Mouse (Mus musculus) cerebellum, adult 11-12 months (tissue): ENCODE results near the gene Slc45a3.

Experiments
- DNase-seq: peaks from one replicate; pipeline ENCODE4 v3.0.0; 2022

Gene Slc45a3

DNA sequence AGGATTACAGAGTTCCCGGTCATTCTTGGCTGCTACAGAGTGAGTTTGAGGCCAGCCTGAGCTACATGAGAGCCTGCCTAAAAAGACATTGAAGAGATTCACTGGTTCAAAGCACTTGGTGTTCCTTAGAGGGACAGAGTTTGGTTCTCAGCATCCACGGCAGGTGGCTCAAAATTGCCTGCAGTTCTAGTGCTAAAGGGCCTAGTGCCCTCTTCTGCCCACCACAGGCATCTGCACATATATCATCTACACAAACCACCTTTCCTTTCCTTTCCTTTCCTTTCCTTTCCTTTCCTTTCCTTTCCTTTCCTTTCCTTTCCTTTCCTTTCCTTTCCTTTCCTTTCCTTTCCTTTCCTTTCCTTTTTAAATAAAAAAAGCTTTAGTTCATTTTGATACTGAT is 67.8 kb downstream of the Slc45a3 start:
- DNase-seq, result no peak

DNA sequence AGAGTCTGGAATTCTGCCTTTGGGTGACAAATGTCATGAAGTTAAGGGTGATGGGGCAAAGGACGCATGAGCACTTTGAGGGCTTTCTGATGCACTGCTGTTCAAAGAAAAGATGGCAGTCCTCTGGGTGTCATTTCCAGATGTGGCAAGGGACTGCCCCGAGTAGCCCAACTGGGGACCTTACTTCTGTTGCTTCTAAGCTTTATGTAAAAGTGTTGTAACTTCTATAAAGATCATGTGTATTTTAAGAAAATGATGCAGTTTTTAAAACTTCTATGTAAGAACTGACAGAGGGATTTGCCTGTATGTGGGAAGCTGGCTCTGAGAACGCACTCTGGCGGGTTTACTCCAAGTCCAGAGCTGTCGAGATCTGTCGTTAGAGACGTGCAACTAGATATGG is 69.4 kb downstream of the Slc45a3 start:
- DNase-seq, result no peak
